Mouse (Mus musculus): ENCODE measurements around the gene Gm20741. TPM values are rescaled to one million over a fixed set of nuclear protein-coding genes. Genes with fewer than 3 reads are reported as not detected.

Gene Gm20741
- polyA plus RNA-seq (2015; fragmentation: Nextera tagmentation; extraction: Ambion mirVana): not detected in 2 replicates

DNA sequence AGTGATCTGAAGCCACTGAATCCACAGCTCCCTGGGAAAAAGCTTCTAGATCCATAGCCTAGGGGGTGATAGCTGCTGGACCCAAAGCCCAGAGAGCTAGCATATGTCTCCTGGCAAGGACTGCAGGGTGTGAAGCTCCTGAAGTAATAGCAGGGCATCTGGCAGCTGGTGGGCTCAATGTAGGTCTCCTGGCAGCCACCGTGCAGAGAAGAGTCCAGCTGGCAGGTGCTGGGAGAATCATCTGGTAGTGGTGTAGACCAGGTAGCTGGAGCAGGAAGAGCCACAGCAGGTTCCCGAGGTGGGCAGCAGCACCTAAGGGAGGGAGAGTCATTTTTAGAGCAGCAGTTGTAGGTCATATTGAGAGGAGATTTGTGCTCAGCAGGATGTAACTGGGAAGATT, at the start of gene Gm20741:
Gene Gm20741 (minus strand): TSS at position 394 of the 400 bp plus-strand sequence.
- no peak within 1 kb of the TSS for H3K9ac ChIP-seq (replicated peaks)
- no peaks in the 10 kb centered on the region for H3K4me1 ChIP-seq
- H3K27me3 ChIP-seq (replicated peaks): no peaks in the 10 kb centered on the region
- no peaks in the 10 kb centered on the region for H3K9me3 ChIP-seq (replicated peaks)
- H3K4me2 ChIP-seq: no peak within 1 kb of the TSS
- no peak within 1 kb of the TSS for H3K27ac ChIP-seq (replicated peaks)
- H3K4me3 ChIP-seq (replicated peaks): no peak within 1 kb of the TSS
- no peaks in the 10 kb centered on the region for H3K36me3 ChIP-seq
- no peak for ATAC-seq (ENCODE audit: low FRiP score)
- WGBS: 85% methylated on average over 2 of the region's 2 CpGs

GRCm38 (mm10) chr16:88851450-88851849, 39.4 kb upstream of the Gm20741 start:
- H3K4me3 ChIP-seq (replicated peaks): no peak overlapping the region
- H3K4me2 ChIP-seq: no peak overlapping the region
- no peak overlapping the region for H3K9ac ChIP-seq (replicated peaks)
- no peak for ATAC-seq (ENCODE audit: low FRiP score)
- H3K9me3 ChIP-seq (replicated peaks): no peaks in the 10 kb centered on the region
- H3K27ac ChIP-seq (replicated peaks): no peak overlapping the region
- no peaks in the 10 kb centered on the region for H3K36me3 ChIP-seq
- H3K4me1 ChIP-seq: no peaks in the 10 kb centered on the region
- no peaks in the 10 kb centered on the region for H3K27me3 ChIP-seq (replicated peaks)
- 18% methylated on average over 5 of the region's 5 CpGs for WGBS

DNA sequence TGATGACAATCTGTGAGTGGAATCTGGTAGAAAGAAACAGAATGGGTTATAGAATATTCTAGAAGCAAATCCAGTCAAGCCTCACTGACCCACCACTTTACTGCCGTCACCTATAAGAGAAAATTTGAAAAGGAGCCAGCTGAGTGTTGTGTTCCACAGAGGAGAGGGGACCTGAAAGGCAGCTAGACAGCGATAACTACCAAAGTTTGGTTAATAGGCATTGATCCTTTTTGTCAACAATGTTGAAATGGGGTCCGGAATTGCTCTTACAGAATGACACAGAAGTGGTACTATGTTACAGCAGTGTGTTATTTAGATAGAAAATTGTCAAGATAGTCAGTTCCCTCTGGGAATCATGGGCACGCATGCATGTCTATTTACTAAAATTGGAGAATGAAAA, 36.5 kb upstream of the Gm20741 start:
- WGBS: 87% methylated on average over 4 of the region's 4 CpGs
- H3K27me3 ChIP-seq (replicated peaks): no peaks in the 10 kb centered on the region

DNA sequence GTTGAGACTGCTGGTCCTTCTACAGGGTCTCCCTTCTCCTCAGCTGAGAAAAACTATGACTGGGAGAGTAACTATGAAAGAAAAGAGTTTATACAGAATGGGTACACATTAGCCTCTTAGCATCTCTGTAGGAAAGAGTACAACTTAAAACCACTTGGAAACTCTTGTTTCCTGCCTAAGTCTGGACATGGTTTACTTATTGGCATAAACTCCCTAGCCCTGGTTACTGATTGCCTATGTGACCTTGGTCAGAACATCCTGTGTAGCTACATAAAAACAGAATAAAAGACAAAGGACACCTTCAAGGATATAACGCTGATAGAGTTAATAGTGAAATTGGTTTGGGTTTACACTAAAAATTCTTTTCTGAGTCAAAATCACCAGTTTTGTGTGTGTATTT, 35.3 kb upstream of the Gm20741 start:
- Histone ChIP-seq H3K27me3 (replicated peaks) (no peaks in the 10 kb centered on the region), H3K4me1 (no peaks in the 10 kb centered on the region), H3K27ac (replicated peaks) (no peak overlapping the region), H3K36me3 (no peaks in the 10 kb centered on the region), H3K4me3 (replicated peaks) (no peak overlapping the region), H3K9ac (replicated peaks) (no peak overlapping the region), H3K9me3 (replicated peaks) (no peaks in the 10 kb centered on the region), H3K4me2 (no peak overlapping the region)
- whole genome bisulfite sequencing: 95% methylated on average over 1 of the region's 1 CpGs
- no peak for ATAC-seq (ENCODE audit: low FRiP score)

More for the DNA sequence above, 36.5 kb upstream of the Gm20741 start:
- no peak overlapping the region for H3K9ac ChIP-seq (replicated peaks)
- H3K4me3 ChIP-seq (replicated peaks): no peak overlapping the region
- no peaks in the 10 kb centered on the region for H3K4me1 ChIP-seq
- no peak overlapping the region for H3K4me2 ChIP-seq
- H3K36me3 ChIP-seq: no peaks in the 10 kb centered on the region
- no peaks in the 10 kb centered on the region for H3K9me3 ChIP-seq (replicated peaks)
- ATAC-seq (ENCODE audit: low FRiP score): no peak
- no peak overlapping the region for H3K27ac ChIP-seq (replicated peaks)

DNA sequence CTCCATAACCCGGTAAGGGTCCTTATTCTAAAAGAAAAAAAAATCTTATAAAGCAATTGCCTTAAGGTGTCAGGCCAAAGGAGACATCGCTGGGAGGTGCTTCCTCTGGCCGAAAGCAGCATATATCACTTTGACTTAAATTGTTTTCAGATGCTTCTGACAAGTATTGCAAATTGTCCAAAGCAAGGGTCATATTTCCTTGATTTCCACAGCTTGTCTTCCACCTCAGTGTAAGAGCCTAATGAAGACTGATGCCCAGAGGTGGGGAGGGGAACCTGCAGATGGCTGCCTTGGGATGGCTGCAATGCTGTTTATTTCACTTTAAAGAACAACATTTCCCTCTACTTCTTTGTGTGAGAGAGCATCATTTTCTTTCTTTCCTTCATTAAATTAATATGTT, 15.0 kb upstream of the Gm20741 start:
- H3K36me3 ChIP-seq: no peaks in the 10 kb centered on the region
- no peak for ATAC-seq (ENCODE audit: low FRiP score)
- 24% methylated on average over 3 of the region's 3 CpGs for WGBS

DNA sequence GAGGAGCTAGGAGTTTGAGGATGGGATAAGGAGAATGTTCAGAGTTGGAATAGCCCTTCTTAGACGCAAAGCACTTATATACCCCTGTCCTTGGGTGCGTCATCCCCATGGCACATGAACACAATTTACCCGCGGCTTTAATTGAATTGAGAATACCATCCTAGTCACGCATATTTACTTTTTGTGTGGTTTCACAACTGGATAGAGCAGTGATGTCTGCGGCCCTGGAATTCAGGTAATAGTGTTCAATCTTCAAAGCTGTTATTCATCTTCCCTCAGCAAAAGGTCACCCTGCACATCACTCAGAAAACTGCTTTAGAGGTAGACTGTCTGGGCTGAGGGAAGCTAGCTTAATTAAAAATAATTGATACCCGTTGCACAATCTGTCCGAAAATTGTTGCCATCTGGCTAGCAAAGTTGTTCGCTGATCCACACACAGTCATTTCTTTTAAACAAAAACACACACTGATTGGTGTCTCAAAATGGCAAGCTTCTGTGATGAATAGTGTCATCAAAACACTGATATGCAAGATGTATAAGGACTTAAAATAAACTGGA, 14.2 kb upstream of the Gm20741 start, which contains the start of gene Krtap14:
Gene Krtap14 (minus strand): TSS at position 51 of the 558 bp plus-strand sequence.
- Histone ChIP-seq H3K27me3 (replicated peaks) (no peaks in the 10 kb centered on the region), H3K9me3 (replicated peaks) (no peaks in the 10 kb centered on the region), H3K27ac (replicated peaks) (no peak within 1 kb of the TSS), H3K4me2 (no peak within 1 kb of the TSS), H3K4me1 (no peaks in the 10 kb centered on the region), H3K36me3 (no peaks in the 10 kb centered on the region), H3K9ac (replicated peaks) (no peak within 1 kb of the TSS), H3K4me3 (replicated peaks) (no peak within 1 kb of the TSS)
- 57% methylated on average over 9 of the region's 9 CpGs for WGBS
- no peak for ATAC-seq (ENCODE audit: low FRiP score)

More for the DNA sequence above, 15.0 kb upstream of the Gm20741 start:
- Histone ChIP-seq H3K4me2 (no peak overlapping the region), H3K4me1 (no peaks in the 10 kb centered on the region), H3K27ac (replicated peaks) (no peak overlapping the region), H3K4me3 (replicated peaks) (no peak overlapping the region), H3K9ac (replicated peaks) (no peak overlapping the region), H3K27me3 (replicated peaks) (no peaks in the 10 kb centered on the region), H3K9me3 (replicated peaks) (no peaks in the 10 kb centered on the region)

- H3K4me1 ChIP-seq: no peaks in the 10 kb centered on the region
- H3K4me2 ChIP-seq: no peak overlapping the region
- H3K27ac ChIP-seq (replicated peaks): no peak overlapping the region
- no peaks in the 10 kb centered on the region for H3K9me3 ChIP-seq (replicated peaks)
- H3K4me3 ChIP-seq (replicated peaks): no peak overlapping the region
- no peak for ATAC-seq (ENCODE audit: low FRiP score)
- no peaks in the 10 kb centered on the region; the same call in 1 of the 2 replicates for H3K27me3 ChIP-seq (replicated peaks)
- 77% methylated on average over 3 of the region's 3 CpGs for WGBS
- H3K36me3 ChIP-seq: no peaks in the 10 kb centered on the region
- H3K9ac ChIP-seq (replicated peaks): no peak overlapping the region
Measured at GRCm38 (mm10) chr16:88823736-88824135, 11.7 kb upstream of the Gm20741 start.

DNA sequence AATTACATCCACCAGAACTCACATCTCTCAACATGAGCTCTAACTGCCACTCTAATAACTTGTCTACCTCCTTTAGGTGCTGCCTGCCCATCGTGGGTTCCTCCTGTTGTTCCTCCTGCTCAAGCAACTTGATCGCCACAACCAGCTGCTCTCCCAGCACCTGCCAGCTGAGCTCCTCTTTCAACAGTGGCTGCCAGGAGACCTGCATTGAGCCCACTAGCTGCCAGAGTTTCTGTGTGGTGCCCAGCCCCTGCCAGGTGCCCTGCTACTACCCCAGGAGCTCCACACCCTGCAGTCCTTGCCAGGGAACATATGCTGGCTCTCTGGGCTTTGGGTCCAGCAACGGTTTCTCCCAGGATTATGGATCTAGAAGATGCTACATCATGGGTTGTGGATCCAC, 8.0 kb upstream of the Gm20741 start, which contains the start of gene Krtap15:
Gene Krtap15 (plus strand): TSS at position 150 of the 400 bp plus-strand sequence.
- Histone ChIP-seq H3K9ac (replicated peaks) (no peak within 1 kb of the TSS), H3K27ac (replicated peaks) (no peak within 1 kb of the TSS), H3K4me1 (no peaks in the 10 kb centered on the region), H3K4me3 (replicated peaks) (no peak within 1 kb of the TSS), H3K36me3 (no peaks in the 10 kb centered on the region), H3K27me3 (replicated peaks) (no peaks in the 10 kb centered on the region; the same call in 1 of the 2 replicates), H3K4me2 (no peak within 1 kb of the TSS), H3K9me3 (replicated peaks) (no peaks in the 10 kb centered on the region)
- 80% methylated on average over 3 of the region's 3 CpGs for whole genome bisulfite sequencing
- ATAC-seq (ENCODE audit: low FRiP score): no peak

DNA sequence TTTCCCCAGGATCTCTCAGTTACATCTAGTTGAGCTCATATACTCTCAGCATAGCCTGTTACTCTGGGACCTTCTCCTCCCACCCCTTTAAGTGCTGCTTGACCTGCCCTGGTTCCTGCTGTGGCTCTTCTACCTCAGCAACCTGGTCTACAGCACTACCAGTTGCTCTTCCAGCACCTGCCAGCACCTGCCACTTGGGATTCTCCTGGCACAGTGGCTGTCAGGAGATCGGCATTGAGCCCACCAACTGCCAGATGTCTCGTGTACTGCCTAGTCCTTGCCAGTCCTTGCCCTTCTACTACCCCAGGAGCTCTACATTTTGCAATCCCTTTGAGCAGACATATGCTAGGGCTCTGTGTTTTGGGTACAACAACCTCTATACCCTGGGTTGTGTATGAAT, 25.2 kb downstream of the Gm20741 start:
- no peak for ATAC-seq (ENCODE audit: low FRiP score)
- H3K4me1 ChIP-seq: no peaks in the 10 kb centered on the region
- H3K9ac ChIP-seq (replicated peaks): no peak overlapping the region
- no peak overlapping the region for H3K4me2 ChIP-seq
- no peak overlapping the region for H3K27ac ChIP-seq (replicated peaks)
- H3K9me3 ChIP-seq (replicated peaks): no peaks in the 10 kb centered on the region
- H3K4me3 ChIP-seq (replicated peaks): no peak overlapping the region
- no peaks in the 10 kb centered on the region for H3K27me3 ChIP-seq (replicated peaks)
- no peaks in the 10 kb centered on the region for H3K36me3 ChIP-seq
- WGBS: 88% methylated on average over 2 of the region's 2 CpGs

- 86% methylated on average over 6 of the region's 6 CpGs for WGBS
Measured at GRCm38 (mm10) chr16:88777596-88777995, 34.4 kb downstream of the Gm20741 start, which contains the start of gene Gm5965. Gene Gm5965, plus strand, starts transcription at chr16:88777896.

DNA sequence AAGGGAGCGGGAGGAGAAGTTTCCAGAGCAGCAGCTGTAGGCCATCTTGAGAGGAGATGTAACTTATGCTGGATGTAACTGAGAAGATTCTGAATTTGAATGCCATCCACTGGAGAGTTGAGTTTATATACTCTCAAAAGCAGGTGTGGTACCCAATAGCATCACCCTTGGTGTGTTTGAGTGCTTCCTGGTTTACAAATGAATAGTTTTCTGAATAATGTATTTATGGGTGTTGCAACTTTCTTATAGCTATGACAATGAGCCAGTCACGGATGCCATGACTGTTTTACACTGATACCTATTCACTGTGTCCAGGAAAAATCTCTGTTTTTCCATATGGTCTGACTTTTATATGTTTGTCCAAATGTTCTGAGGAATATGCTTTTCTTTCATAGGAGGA, 37.9 kb downstream of the Gm20741 start, which contains the start of gene 2310057N15Rik:
Gene 2310057N15Rik (minus strand): TSS at position 101 of the 400 bp plus-strand sequence.
- no peaks in the 10 kb centered on the region for H3K4me1 ChIP-seq
- 89% methylated on average over 2 of the region's 2 CpGs for WGBS
- no peak within 1 kb of the TSS for H3K9ac ChIP-seq (replicated peaks)
- no peak within 1 kb of the TSS for H3K4me3 ChIP-seq (replicated peaks)
- ATAC-seq (ENCODE audit: low FRiP score): no peak
- no peaks in the 10 kb centered on the region for H3K9me3 ChIP-seq (replicated peaks)
- H3K36me3 ChIP-seq: no peaks in the 10 kb centered on the region
- H3K4me2 ChIP-seq: no peak within 1 kb of the TSS
- H3K27me3 ChIP-seq (replicated peaks): no peaks in the 10 kb centered on the region
- no peak within 1 kb of the TSS for H3K27ac ChIP-seq (replicated peaks)

More at GRCm38 (mm10) chr16:88777596-88777995, 34.4 kb downstream of the Gm20741 start, which contains the start of gene Gm5965:
- Histone ChIP-seq H3K4me2 (no peak within 1 kb of the TSS), H3K4me1 (no peaks in the 10 kb centered on the region), H3K4me3 (replicated peaks) (no peak within 1 kb of the TSS), H3K9me3 (replicated peaks) (no peaks in the 10 kb centered on the region), H3K9ac (replicated peaks) (no peak within 1 kb of the TSS), H3K27ac (replicated peaks) (no peak within 1 kb of the TSS), H3K27me3 (replicated peaks) (no peaks in the 10 kb centered on the region), H3K36me3 (no peaks in the 10 kb centered on the region)
- no peak for ATAC-seq (ENCODE audit: low FRiP score)
